Mouse (Mus musculus): ENCODE measurements around the gene Emc8. TPM values are rescaled to one million over a fixed set of nuclear protein-coding genes. Genes with fewer than 3 reads are reported as not detected.

The Emc8 gene
- polyA plus RNA-seq, 1 experiment from 2014 or later, result 127 TPM

GRCm38 (mm10) chr8:120704203-120704602 is 35.8 kb upstream of the Emc8 start:
- no peak overlapping the region for H3K4me3 ChIP-seq (ENCODE audit: low read depth, low read length)
- no peak overlapping the region for H3K27ac ChIP-seq (ENCODE audit: low read depth, low read length)
- H3K27me3 ChIP-seq (replicated peaks; ENCODE audit: control insufficient read depth, insufficient read depth, low read length), result no peaks in the 10 kb centered on the region
- WGBS, result 52% methylated on average over 9 of the region's 9 CpGs
- H3K36me3 ChIP-seq (ENCODE audit: control insufficient read depth, insufficient read depth), result no peaks in the 10 kb centered on the region
- no peak for ATAC-seq
- peaks cover 4% of the 10 kb centered on the region for H3K4me1 ChIP-seq (replicated peaks; ENCODE audit: control insufficient read depth, insufficient read depth, low read length)
- TF ChIP-seq CTCF (IDR thresholded peaks at IDR 0.05; ENCODE audit: low read depth), result no peak
- H3K4me2 ChIP-seq (replicated peaks; ENCODE audit: low read depth), result no peak overlapping the region
- no peak overlapping the region for H3K9ac ChIP-seq (ENCODE audit: low read depth, low read length)
- no peaks in the 10 kb centered on the region for H3K9me3 ChIP-seq (ENCODE audit: control insufficient read depth)

- Histone ChIP-seq H3K4me3 (ENCODE audit: low read depth, low read length) (no peak overlapping the region), H3K4me1 (replicated peaks; ENCODE audit: control insufficient read depth, insufficient read depth, low read length) (peaks cover 4% of the 10 kb centered on the region), H3K27ac (ENCODE audit: low read depth, low read length) (peak overlapping the region; percentile 36), H3K27me3 (replicated peaks; ENCODE audit: control insufficient read depth, insufficient read depth, low read length) (no peaks in the 10 kb centered on the region), H3K36me3 (ENCODE audit: control insufficient read depth, insufficient read depth) (no peaks in the 10 kb centered on the region), H3K4me2 (replicated peaks; ENCODE audit: low read depth) (0 out of 2 replicates have a peak overlapping the region, but pooled peaks have one; percentile 18), H3K9me3 (ENCODE audit: control insufficient read depth) (no peaks in the 10 kb centered on the region), H3K9ac (ENCODE audit: low read depth, low read length) (no peak overlapping the region)
- no peak for TF ChIP-seq CTCF (IDR thresholded peaks at IDR 0.05; ENCODE audit: low read depth)
- peak; percentile 88 for ATAC-seq
- 37% methylated on average over 19 of the region's 19 CpGs for WGBS
Measured at GRCm38 (mm10) chr8:120701758-120702465, 33.5 kb upstream of the Emc8 start.

GRCm38 (mm10) chr8:120700053-120700452 is 31.7 kb upstream of the Emc8 start:
- TF ChIP-seq CTCF (IDR thresholded peaks at IDR 0.05; ENCODE audit: low read depth), result no peak
- Histone ChIP-seq H3K4me3 (ENCODE audit: low read depth, low read length) (no peak overlapping the region), H3K27me3 (replicated peaks; ENCODE audit: control insufficient read depth, insufficient read depth, low read length) (no peaks in the 10 kb centered on the region), H3K4me2 (replicated peaks; ENCODE audit: low read depth) (no peak overlapping the region), H3K36me3 (ENCODE audit: control insufficient read depth, insufficient read depth) (no peaks in the 10 kb centered on the region), H3K9ac (ENCODE audit: low read depth, low read length) (no peak overlapping the region), H3K27ac (ENCODE audit: low read depth, low read length) (no peak overlapping the region), H3K4me1 (replicated peaks; ENCODE audit: control insufficient read depth, insufficient read depth, low read length) (peaks cover 4% of the 10 kb centered on the region), H3K9me3 (ENCODE audit: control insufficient read depth) (no peaks in the 10 kb centered on the region)
- no peak for ATAC-seq
- 87% methylated on average over 4 of the region's 4 CpGs for WGBS

- H3K36me3 ChIP-seq (ENCODE audit: control insufficient read depth, insufficient read depth), result no peaks in the 10 kb centered on the region
- H3K4me3 ChIP-seq (ENCODE audit: low read depth, low read length), result no peak overlapping the region
- H3K4me2 ChIP-seq (replicated peaks; ENCODE audit: low read depth), result no peak overlapping the region
- 70% methylated on average over 2 of the region's 2 CpGs for WGBS
- no peaks in the 10 kb centered on the region for H3K9me3 ChIP-seq (ENCODE audit: control insufficient read depth)
- no peak overlapping the region for H3K9ac ChIP-seq (ENCODE audit: low read depth, low read length)
- no peak overlapping the region for H3K27ac ChIP-seq (ENCODE audit: low read depth, low read length)
- H3K4me1 ChIP-seq (replicated peaks; ENCODE audit: control insufficient read depth, insufficient read depth, low read length), result peaks cover 6% of the 10 kb centered on the region
- H3K27me3 ChIP-seq (replicated peaks; ENCODE audit: control insufficient read depth, insufficient read depth, low read length), result no peaks in the 10 kb centered on the region
- ATAC-seq, result no peak
- TF ChIP-seq CTCF (IDR thresholded peaks at IDR 0.05; ENCODE audit: low read depth), result no peak
Measured at GRCm38 (mm10) chr8:120699565-120699964, 31.2 kb upstream of the Emc8 start.

- WGBS, result 72% methylated on average over 6 of the region's 6 CpGs
- Histone ChIP-seq H3K4me3 (ENCODE audit: low read depth, low read length) (no peak overlapping the region), H3K9ac (ENCODE audit: low read depth, low read length) (no peak overlapping the region), H3K27me3 (replicated peaks; ENCODE audit: control insufficient read depth, insufficient read depth, low read length) (no peaks in the 10 kb centered on the region), H3K9me3 (ENCODE audit: control insufficient read depth) (no peaks in the 10 kb centered on the region), H3K4me2 (replicated peaks; ENCODE audit: low read depth) (no peak overlapping the region), H3K36me3 (ENCODE audit: control insufficient read depth, insufficient read depth) (no peaks in the 10 kb centered on the region), H3K27ac (ENCODE audit: low read depth, low read length) (no peak overlapping the region), H3K4me1 (replicated peaks; ENCODE audit: control insufficient read depth, insufficient read depth, low read length) (peaks cover 10% of the 10 kb centered on the region)
- no peak for ATAC-seq
- TF ChIP-seq CTCF (IDR thresholded peaks at IDR 0.05; ENCODE audit: low read depth), result no peak
Measured at GRCm38 (mm10) chr8:120699079-120699478, 30.7 kb upstream of the Emc8 start.

- Histone ChIP-seq H3K9me3 (ENCODE audit: control insufficient read depth) (no peaks in the 10 kb centered on the region), H3K36me3 (ENCODE audit: control insufficient read depth, insufficient read depth) (no peaks in the 10 kb centered on the region), H3K4me2 (replicated peaks; ENCODE audit: low read depth) (no peak overlapping the region), H3K27ac (ENCODE audit: low read depth, low read length) (no peak overlapping the region), H3K9ac (ENCODE audit: low read depth, low read length) (no peak overlapping the region), H3K27me3 (replicated peaks; ENCODE audit: control insufficient read depth, insufficient read depth, low read length) (no peaks in the 10 kb centered on the region), H3K4me1 (replicated peaks; ENCODE audit: control insufficient read depth, insufficient read depth, low read length) (peaks cover 14% of the 10 kb centered on the region), H3K4me3 (ENCODE audit: low read depth, low read length) (no peak overlapping the region)
- TF ChIP-seq CTCF (IDR thresholded peaks at IDR 0.05; ENCODE audit: low read depth), result no peak
- WGBS, result 69% methylated on average over 7 of the region's 7 CpGs
- ATAC-seq, result no peak
Measured at GRCm38 (mm10) chr8:120698426-120698825, 30.1 kb upstream of the Emc8 start.

- no peak overlapping the region for H3K27ac ChIP-seq (ENCODE audit: low read depth, low read length)
- ATAC-seq, result no peak
- H3K4me3 ChIP-seq (ENCODE audit: low read depth, low read length), result no peak overlapping the region
- no peaks in the 10 kb centered on the region for H3K36me3 ChIP-seq (ENCODE audit: control insufficient read depth, insufficient read depth)
- peaks cover 14% of the 10 kb centered on the region for H3K4me1 ChIP-seq (replicated peaks; ENCODE audit: control insufficient read depth, insufficient read depth, low read length)
- no peak overlapping the region for H3K4me2 ChIP-seq (replicated peaks; ENCODE audit: low read depth)
- TF ChIP-seq CTCF (IDR thresholded peaks at IDR 0.05; ENCODE audit: low read depth), result peak; percentile 72
- H3K9me3 ChIP-seq (ENCODE audit: control insufficient read depth), result no peaks in the 10 kb centered on the region
- H3K9ac ChIP-seq (ENCODE audit: low read depth, low read length), result no peak overlapping the region
- no peaks in the 10 kb centered on the region for H3K27me3 ChIP-seq (replicated peaks; ENCODE audit: control insufficient read depth, insufficient read depth, low read length)
Measured at GRCm38 (mm10) chr8:120697979-120698272, 29.6 kb upstream of the Emc8 start.
